Mouse (Mus musculus): ENCODE measurements around the gene Trappc2.
A peak's percentile ranks its signal among the peaks of the same experiment; 100 is the strongest.

- TF ChIP-seq CTCF (IDR thresholded peaks at IDR 0.05) (peak; percentile 15; the same call in 1 of the 2 replicates), EP300 (IDR thresholded peaks at IDR 0.05) (no peak)
These were observed 14.0 kb downstream of the Trappc2 start for GRCm38 (mm10) chrX:166454331-166454730.
